Mouse (Mus musculus) heart, adult 18-20 months (tissue): Measurements from ENCODE around the gene Rsbn1. TPM values are rescaled to one million over a fixed set of nuclear protein-coding genes. Genes with fewer than 3 reads are reported as not detected.

Source experiments
- DNase-seq, 2 experiments: peaks; one replicate each; pipeline ENCODE4 v3.0.0; 2021 to 2022; ENCODE audit warnings: mixed read lengths in 1 of 2
- long read RNA-seq, 2 experiments: library from polyadenylated mRNA; stranded (forward); transcript quantifications; one replicate each; pipeline ENCODE4 v2.0.0; 2021
- total RNA-seq, 2 experiments: library from RNA; stranded (reverse); gene quantifications; 2 replicates each; pipeline ENCODE4 v1.2.3; 2021

Gene Rsbn1
- total RNA-seq = 1 to 10 TPM; 6.0 to 7.8 TPM
- long read RNA-seq, experiment 1, full-length matches to known transcripts = 1 of 2 reads
- long read RNA-seq, experiment 1, partial matches to known transcripts = 0 of 2 reads
- long read RNA-seq, experiment 1, other reads (novel, unspliced or antisense) = 1 of 2 reads
- long read RNA-seq, experiment 2, partial matches to known transcripts = 2 of 2 reads
- long read RNA-seq, experiment 2, other reads (novel, unspliced or antisense) = 0 of 2 reads

DNA sequence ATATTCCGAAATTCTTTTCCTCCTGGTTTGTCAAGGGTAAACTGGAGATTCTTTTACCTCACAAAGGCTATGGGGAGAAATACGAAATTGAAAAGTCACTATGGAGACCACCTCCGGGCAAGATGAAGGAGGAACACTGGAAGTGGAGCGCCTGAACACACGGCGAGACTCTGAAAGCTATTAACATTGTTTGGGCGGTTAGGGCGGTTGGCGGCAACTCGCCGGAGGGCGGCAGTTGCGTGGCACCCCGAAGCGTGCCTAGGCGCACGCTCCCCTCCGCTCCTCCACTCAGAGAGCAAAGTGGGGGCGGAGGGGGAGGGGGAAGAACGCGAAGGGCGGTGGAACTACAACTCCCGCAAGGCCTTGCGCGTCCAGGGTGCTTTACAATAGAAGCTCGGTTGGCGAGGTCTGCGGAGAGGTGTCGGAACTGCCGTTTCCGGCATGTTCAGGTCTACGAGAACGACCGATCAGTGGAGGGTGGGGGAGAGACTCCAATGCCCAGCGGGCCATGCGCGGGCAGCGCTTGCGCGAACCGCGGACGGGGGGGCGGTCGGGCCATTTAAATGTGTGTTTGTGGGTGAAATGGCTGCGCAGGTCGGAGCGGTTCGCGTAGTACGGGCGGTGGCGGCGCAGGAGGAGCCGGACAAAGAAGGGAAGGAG, at the start of gene Rsbn1:
TSS of gene Rsbn1 (plus strand) at position 111 of the 660 bp plus-strand sequence.
- DNase-seq = peak; percentile 95 to 99

GRCm38 (mm10) chr3:103864200-103864599, 49.7 kb upstream of the Rsbn1 start:
- no peak for DNase-seq

DNA sequence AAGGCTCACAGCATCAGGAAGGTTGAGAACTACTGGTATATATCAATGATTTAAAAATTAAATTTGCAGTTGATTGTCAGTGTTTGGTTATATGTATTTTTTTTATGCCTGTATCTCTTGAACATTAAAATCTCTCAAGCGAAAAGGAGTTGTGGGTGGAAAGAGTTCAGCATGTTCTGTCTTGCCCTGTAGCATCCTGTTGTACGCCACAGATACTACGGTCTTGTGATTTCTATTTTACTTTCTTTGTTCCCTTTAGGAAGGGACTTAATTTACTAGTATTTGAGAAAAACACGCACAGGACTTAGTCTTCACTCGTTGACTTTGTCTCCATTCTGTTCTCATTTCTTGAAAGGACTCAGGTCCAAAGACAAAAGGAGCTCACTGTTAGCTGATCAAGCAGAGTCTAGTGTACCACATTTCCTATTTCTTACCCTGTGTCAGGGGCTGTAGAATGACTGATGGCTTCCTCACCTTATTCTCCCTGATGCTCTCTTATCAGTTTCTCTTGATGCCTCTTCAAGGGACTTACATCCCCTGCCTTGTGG, 46.4 kb upstream of the Rsbn1 start:
- no peak for DNase-seq

GRCm38 (mm10) chr3:103868008-103868407, 45.9 kb upstream of the Rsbn1 start:
- no peak for DNase-seq

GRCm38 (mm10) chr3:103872663-103873098, 41.2 kb upstream of the Rsbn1 start:
- peak in 1 of 2 experiments; percentile 25 for DNase-seq

DNA sequence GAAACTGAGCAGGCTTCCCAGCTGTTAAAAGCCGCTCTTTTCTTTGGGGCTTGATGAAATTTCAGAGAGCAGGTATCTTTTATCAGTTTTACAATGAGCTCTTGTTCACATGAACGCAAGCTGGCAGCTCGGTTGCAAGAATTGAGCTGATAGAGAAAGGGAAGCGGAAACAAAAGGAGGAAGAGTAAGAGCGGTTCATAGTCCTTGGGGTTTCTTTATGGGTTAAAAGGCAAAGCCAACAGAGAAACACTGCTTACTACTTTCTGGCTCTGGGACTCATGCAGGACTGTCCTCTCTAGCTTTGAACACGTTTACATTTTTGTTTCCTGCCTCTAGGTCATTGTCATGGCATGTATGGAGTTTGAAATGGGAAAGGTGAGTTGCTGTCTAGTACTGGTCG, 39.6 kb upstream of the Rsbn1 start:
- DNase-seq = no peak

- DNase-seq = no peak
Measured at GRCm38 (mm10) chr3:103885946-103886345, 28.0 kb upstream of the Rsbn1 start.

DNA sequence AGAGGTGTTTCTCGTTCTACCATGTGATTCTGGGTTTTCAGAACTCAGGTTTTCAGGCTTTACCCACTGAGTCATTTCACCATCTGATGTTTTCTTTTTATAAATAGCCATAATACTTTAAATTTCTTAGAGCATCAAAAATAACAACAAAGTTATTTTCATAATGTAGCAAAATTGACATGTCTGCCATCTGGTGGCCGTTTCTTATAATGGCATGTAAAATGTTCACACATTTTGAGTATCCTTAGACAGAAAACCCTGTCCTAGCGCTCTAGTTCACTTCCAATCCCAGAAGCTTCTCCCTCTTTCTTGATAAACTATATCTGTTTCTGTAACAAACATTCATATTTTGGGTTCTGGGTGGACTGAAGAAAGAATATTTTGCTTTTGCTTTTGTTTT, 26.3 kb upstream of the Rsbn1 start:
- DNase-seq = peak; percentile 31 to 67

DNA sequence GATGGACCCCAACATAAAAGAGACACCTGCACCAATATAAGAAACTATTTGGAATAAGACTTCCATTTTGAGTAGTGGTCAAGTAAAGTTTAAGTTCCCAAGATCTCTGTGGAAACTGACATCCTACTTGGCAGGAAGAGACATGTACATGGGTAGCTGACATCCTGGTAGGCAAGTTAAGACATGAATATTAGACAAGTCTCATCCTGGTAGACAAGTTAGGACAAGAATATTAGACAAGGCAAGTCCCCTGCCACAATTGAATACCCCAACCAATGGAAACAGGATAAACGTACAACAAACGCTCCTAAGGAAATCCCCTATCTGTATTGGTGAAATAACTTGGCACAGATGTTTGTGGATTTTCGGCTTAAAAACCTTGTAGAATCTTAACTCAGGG, 20.5 kb upstream of the Rsbn1 start:
- DNase-seq = no peak

DNA sequence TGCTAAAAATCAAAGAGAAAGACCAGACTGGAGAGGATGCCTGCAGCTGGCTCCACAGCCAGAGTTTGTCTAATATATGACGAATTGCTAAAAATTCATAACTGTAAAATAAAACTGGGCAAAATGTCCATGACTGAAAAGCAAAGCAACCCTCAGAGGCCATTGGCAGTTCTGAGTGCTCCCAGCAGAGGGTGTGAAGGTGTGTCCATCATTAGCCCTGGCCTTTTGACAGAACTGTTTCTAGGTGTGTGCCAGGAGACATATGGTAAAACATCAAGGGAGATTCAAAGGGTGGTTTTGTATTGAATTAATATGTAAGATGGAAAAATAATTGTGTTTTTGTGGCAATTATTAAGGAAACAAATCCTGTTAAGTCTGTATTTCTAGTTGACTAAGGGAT, 9.2 kb upstream of the Rsbn1 start:
- peak; percentile 42 to 68 for DNase-seq

DNA sequence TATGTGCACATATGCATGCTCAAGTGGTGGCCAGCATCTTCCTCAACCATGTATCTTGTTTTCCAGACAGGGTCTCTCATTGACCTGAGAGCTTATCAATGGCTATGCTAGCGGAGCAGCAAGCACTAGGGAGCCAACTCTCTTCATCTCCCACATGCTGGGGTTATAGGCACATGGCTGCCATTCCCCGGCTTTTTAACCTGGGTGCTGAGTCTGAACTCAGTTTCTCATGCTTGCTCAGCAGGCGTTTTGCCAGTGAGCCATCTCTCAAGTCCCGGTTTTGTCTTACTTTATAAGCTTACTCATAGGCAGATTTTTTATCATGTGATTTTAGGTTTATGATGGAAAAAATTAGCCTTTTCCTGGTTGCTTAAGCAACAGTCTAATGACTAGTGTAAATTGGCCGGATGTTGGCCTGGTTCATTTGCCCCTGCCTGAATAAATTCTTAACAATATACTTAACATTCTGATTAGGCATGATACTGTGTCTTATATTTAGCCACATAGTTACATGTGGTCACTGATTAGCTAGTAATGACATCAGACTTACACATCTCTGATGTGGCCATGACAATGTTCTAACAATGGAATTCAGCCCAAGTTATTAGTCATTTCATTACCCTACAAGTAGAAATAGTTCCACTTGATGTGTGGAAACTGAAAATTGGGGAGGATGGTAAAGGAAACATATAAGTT, 6.4 kb upstream of the Rsbn1 start:
- DNase-seq = no peak

GRCm38 (mm10) chr3:103908781-103909180, 5.1 kb upstream of the Rsbn1 start:
- no peak for DNase-seq

- no peak for DNase-seq
Measured at GRCm38 (mm10) chr3:103913451-103913961, 414 bp upstream of the Rsbn1 start.

DNA sequence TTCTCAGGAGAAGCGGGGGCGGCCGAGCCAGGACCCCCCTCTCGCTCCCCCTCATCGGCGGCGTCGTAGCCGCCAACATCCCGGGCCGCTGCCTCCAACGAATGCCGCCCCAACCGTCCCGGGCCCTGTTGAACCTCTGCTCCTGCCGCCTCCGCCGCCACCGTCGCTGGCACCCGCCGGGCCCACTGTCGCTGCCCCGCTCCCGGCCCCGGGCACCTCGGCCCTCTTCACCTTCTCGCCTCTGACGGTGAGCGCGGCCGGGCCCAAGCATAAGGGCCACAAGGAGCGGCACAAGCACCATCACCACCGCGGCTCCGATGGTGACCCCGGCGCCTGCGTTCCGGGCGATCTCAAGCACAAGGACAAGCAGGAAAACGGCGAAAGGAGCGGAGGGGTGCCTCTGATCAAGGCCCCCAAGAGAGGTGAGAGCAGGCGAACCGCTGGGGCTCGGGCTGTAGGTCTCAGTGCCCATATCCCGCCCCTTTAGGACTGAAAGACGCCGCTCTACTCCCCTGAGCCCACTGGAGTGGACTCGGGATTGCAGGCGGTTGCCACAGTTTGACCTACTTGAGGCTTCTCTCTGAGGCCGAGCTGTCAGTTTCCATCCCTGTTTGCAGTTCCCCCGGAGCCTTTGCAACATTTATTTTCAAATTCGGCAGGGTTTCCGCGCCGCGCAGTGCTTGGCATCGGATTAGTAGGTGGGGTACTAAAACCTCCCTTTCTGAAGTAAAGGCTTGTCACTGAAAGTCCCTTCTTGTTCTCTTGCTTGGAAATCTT, 1.0 kb downstream of the Rsbn1 start:
- peak; percentile 53 to 72 for DNase-seq

- no peak for DNase-seq
Measured at GRCm38 (mm10) chr3:103915509-103915896, 1.6 kb downstream of the Rsbn1 start.

DNA sequence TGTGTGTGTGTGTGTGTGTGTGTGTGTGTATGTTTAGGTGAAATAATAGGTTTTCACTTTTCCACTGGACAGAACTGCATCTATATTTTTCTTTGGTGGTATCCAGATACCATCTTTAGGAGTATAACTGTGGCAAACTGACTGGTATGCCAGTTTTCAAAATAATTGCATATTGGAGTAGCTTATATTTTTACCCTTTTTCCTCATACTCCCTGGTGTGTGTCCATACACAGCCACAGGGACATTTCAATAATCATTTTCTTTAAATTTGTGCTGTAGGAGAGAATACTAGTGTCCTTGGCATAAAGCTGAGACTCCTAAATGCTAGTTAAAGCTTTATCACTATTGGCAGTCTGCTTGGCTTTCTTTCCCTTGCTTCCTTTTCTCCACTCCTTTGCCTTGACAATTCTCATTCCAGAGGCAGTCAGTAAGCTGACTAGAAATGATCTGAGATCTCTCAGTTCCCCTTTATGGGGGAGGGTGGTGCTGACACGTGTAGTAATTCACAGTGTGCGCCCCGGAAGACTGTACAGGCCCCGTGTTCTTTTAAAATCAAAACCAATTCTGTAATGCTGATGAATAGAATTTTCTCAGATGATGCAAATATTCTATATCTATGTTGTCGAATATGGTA, 2.4 kb downstream of the Rsbn1 start:
- peak in 1 of 2 experiments; percentile 45 for DNase-seq

GRCm38 (mm10) chr3:103916839-103917237, 2.9 kb downstream of the Rsbn1 start:
- no peak for DNase-seq

DNA sequence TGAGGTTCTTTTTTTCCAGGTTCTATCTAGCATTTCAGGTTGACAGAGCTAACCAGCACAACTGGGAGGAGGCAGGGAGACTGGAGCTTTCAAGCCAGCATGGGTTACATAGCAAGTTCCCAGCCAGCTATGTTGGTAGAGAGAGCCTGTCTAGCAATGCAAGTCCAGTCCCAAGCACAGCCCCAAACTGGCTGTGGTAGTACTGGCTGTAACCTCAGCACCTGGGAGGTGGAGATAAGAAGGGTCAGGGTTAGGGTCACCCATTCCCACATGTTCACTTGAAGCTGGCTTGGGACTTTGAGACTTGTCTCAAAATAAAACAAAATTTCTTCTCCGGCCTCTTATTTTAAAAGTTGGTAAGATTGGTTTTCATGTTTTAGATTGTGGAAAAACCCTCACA, 6.2 kb downstream of the Rsbn1 start:
- DNase-seq = no peak

DNA sequence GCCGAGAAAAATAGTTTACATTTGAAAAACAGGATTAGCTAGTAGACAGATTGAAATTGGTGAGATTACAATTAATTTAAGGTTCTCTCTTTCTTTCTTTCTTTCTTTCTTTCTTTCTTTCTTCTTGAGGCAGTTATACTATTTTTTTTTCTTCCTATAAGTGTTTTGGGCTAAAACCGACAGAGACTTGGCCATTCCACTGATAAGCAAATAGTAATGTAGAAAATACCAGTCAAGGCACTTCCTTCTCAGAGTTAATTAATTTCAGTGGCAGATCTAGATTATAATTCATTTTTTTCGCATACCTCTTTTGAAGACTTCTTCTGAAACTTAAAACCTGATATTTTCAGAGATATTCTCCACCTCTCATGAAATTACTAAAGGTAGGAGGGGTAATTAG, 11.4 kb downstream of the Rsbn1 start:
- DNase-seq = no peak

DNA sequence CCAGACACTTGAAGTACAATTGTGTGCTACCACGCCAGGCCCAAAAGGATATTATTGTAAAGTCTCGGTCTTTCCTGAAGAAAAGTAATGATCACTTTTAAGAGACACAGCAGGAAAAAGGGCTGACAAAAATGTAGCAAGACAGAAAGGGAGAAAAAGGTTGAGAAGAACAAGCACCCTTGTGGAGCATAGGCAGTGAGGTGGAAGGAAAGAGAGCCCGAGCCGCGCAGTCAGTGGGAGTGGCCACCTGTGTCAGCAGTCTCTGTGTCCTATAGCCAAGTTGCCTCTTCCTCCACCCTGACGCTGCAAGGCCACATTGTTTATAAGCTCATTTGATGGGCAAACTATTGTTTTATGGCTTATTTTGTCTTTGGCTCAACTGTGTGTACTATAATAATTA, 13.6 kb downstream of the Rsbn1 start:
- peak in 1 of 2 experiments; percentile 25 for DNase-seq

DNA sequence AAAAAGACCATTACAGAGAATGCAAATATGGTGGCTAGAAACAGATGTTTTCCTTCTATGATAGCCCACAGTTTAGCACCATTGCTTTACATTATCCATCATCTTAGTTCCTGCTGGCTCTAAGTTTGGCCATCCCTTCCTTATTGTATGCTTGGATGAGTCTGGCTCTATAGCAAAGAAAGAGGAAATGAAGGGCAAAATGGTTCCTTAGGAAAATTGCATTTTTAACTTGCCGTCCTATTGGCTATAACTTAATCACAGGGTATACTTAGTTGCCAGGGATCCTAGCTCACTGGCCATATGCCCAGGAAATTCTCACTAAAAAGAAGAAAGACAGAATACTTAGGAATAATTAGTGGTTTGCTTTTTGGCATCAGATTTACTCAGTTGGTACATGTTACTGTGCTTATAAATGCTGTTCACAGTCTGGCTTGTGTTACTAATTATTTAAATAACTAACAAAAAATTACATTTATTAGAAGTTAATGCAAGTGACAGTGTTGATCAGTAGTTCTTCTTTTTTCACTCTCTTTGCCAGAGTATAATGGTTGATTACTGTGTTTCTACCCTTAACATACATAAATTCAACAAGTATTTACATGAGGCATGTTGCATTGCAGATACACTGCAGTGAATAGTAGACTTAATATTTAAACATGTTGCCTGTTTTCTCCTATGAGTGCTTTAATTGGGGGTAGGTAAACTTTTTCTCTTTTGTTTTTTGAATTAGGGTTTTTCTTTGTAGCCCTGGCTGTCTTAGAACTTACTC, 31.1 kb downstream of the Rsbn1 start:
- no peak for DNase-seq
